Mouse (Mus musculus) cerebellum, adult 18-20 months (tissue): Measurements from ENCODE around the gene Olfr809.

Experiments
- DNase-seq, 2 experiments: peaks; one replicate each; pipeline ENCODE4 v3.0.0; 2021

Gene Olfr809

GRCm38 (mm10) chr10:129774338-129774737 is at the start of gene Olfr809:
Gene Olfr809, plus strand, starts transcription at chr10:129774638.
- DNase-seq = no peak

GRCm38 (mm10) chr10:129729275-129729674 is 45.2 kb upstream of the Olfr809 start, which contains the start of gene Olfr805:
Gene Olfr805, minus strand, starts transcription at chr10:129729375.
- DNase-seq = no peak

GRCm38 (mm10) chr10:129741821-129742220 is 32.6 kb upstream of the Olfr809 start, which contains the start of gene Olfr806:
Gene Olfr806, minus strand, starts transcription at chr10:129741921.
- DNase-seq = no peak

GRCm38 (mm10) chr10:129757693-129758092 is 16.7 kb upstream of the Olfr809 start, which contains the start of gene Olfr807:
Gene Olfr807, minus strand, starts transcription at chr10:129757793.
- no peak for DNase-seq

- no peak for DNase-seq
Observed at GRCm38 (mm10) chr10:129765182-129765581, 9.3 kb upstream of the Olfr809 start, which contains the start of gene Olfr808. Gene Olfr808, plus strand, starts transcription at chr10:129765482.

- no peak for DNase-seq
Observed at GRCm38 (mm10) chr10:129778123-129778522, 3.7 kb downstream of the Olfr809 start.

GRCm38 (mm10) chr10:129794817-129795216 is 20.4 kb downstream of the Olfr809 start, which contains the start of gene Olfr810:
Gene Olfr810, minus strand, starts transcription at chr10:129794917.
- DNase-seq = no peak

GRCm38 (mm10) chr10:129804296-129804695 is 29.9 kb downstream of the Olfr809 start, which contains the start of gene Olfr811:
Gene Olfr811, minus strand, starts transcription at chr10:129804396.
- no peak for DNase-seq
